Mouse (Mus musculus): ENCODE measurements at regions not wholly inside any gene's neighbourhood (a gene's known extent, or its start where the extent isn't known, plus 50 kb on each side); places are given as distances from the start of the nearest gene placed in this dataset.

- H3K9me3 ChIP-seq (replicated peaks): no peaks in the 10 kb centered on the region
- no peak overlapping the region for H3K4me3 ChIP-seq (replicated peaks)
- H3K27me3 ChIP-seq: no peaks in the 10 kb centered on the region
- H3K27ac ChIP-seq (replicated peaks): no peak overlapping the region
- no peaks in the 10 kb centered on the region for H3K4me1 ChIP-seq
- no peak overlapping the region for H3K4me2 ChIP-seq (replicated peaks)
- ATAC-seq (ENCODE audit: insufficient number of reproducible peaks, low FRiP score, low TSS enrichment, low read depth): no peak
- no peaks in the 10 kb centered on the region for H3K36me3 ChIP-seq
- no peak overlapping the region for H3K9ac ChIP-seq
- WGBS: 73% methylated on average over 3 of the region's 3 CpGs
Measured at GRCm38 (mm10) chr2:115070666-115071065, 415.9 kb upstream of the Dph6 start.

DNA sequence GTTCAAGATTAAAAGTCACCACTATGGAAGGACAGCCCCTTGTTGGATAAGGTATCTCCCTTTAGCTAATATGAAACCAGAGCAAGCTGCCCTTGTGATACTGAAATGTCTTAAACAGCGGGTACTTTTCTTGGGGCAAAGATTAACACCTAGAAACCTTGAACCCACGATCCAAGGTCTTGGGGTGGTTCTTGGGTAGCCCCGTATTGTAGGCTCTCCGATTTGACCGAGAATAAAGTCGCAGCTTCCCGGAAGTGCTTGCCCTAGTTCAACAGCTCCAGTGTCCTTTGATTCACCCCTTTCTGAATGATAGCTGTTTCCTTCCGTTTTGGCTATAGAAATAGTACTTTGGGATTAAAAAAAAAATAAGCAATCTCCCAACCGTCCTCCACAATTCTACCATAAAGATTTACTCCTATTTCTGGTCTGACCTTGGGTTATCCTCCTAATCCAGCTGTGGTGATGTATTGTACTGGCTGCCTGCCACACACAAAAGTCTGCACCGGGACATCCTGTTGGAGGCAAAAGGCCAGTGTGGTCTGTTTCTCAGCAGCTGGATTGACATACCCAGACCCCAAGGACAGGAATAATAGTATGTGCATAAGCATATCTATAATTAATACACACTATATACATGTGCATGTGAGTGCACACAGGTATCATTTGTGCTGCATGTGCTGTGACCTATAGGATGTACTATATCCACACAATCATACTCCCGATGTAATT is 427.0 kb upstream of the Dph6 start:
- Histone ChIP-seq H3K4me1 (no peaks in the 10 kb centered on the region), H3K4me3 (replicated peaks) (no peak overlapping the region), H3K27me3 (no peaks in the 10 kb centered on the region), H3K36me3 (no peaks in the 10 kb centered on the region), H3K9me3 (replicated peaks) (no peaks in the 10 kb centered on the region), H3K9ac (no peak overlapping the region), H3K27ac (replicated peaks) (no peak overlapping the region), H3K4me2 (replicated peaks) (no peak overlapping the region)
- 78% methylated on average over 11 of the region's 11 CpGs for WGBS
- no peak for ATAC-seq (ENCODE audit: insufficient number of reproducible peaks, low FRiP score, low TSS enrichment, low read depth)

DNA sequence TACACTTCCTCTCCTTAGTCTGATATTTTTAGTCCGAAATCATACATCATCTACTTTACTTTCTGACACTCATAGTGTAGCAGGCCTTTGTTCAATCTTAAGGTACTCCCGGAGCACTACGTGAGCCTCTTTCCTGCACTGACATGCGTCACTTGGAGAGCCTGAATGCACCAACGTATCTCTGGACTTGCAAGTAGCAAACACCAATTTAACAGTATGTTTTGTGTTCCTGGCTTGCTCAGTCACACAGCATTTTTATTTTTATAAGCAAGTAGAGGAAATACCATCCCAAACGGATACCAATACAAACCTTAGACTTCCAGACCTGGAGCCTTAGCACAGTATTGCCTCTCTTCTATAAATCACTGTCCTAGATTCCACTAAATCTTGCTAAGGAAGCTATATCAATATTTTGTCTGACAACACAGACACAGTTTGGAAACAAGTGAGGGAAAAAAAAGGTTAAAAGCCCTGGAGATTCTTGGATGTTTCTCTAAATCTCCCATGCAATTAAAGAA is 427.6 kb upstream of the Dph6 start:
- 74% methylated on average over 6 of the region's 6 CpGs for WGBS
- no peak overlapping the region for H3K4me2 ChIP-seq (replicated peaks)
- H3K36me3 ChIP-seq: no peaks in the 10 kb centered on the region
- H3K9ac ChIP-seq: no peak overlapping the region
- H3K4me3 ChIP-seq (replicated peaks): no peak overlapping the region
- H3K27me3 ChIP-seq: no peaks in the 10 kb centered on the region
- H3K9me3 ChIP-seq (replicated peaks): no peaks in the 10 kb centered on the region
- H3K4me1 ChIP-seq: no peaks in the 10 kb centered on the region
- ATAC-seq (ENCODE audit: insufficient number of reproducible peaks, low FRiP score, low TSS enrichment, low read depth): no peak
- H3K27ac ChIP-seq (replicated peaks): no peak overlapping the region

DNA sequence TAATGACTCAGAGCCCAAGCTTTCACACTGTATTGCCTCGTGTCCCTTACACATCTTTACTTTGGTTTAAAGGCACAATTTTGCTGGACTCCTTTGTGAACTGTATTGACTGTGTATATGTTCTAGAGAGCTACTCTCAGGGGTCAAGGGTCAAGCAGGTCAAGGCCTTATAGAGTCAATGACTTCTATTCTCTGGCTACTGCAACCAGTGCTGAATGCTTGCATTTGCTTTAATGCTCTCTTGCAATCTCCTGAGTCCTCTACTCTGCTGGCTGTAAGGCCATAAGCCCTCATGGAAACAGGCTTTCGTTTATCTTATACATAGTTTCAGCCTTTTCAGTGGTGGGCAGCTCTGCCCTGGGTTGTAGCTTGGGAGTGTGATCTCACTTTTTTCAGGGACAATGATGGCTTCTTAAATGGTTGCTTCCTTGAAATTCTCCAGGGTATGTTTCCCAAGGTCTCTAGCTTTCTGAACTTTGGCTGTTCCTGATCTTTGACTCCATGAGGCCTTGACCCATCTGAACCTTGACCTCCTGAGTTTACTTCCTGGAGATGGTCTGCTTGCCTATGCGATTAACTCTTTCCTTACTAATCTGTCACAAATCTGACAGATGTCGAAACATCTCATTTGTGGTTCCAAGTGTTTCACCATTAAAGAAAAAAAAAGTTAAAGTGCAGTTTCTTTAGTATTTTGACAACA is 433.8 kb upstream of the Dph6 start:
- Histone ChIP-seq H3K4me2 (replicated peaks) (no peak overlapping the region), H3K9me3 (replicated peaks) (no peaks in the 10 kb centered on the region), H3K27me3 (no peaks in the 10 kb centered on the region), H3K27ac (replicated peaks) (no peak overlapping the region), H3K9ac (no peak overlapping the region), H3K4me1 (no peaks in the 10 kb centered on the region), H3K36me3 (no peaks in the 10 kb centered on the region), H3K4me3 (replicated peaks) (no peak overlapping the region)
- 48% methylated on average over 4 of the region's 4 CpGs for WGBS
- no peak for ATAC-seq (ENCODE audit: insufficient number of reproducible peaks, low FRiP score, low TSS enrichment, low read depth)

DNA sequence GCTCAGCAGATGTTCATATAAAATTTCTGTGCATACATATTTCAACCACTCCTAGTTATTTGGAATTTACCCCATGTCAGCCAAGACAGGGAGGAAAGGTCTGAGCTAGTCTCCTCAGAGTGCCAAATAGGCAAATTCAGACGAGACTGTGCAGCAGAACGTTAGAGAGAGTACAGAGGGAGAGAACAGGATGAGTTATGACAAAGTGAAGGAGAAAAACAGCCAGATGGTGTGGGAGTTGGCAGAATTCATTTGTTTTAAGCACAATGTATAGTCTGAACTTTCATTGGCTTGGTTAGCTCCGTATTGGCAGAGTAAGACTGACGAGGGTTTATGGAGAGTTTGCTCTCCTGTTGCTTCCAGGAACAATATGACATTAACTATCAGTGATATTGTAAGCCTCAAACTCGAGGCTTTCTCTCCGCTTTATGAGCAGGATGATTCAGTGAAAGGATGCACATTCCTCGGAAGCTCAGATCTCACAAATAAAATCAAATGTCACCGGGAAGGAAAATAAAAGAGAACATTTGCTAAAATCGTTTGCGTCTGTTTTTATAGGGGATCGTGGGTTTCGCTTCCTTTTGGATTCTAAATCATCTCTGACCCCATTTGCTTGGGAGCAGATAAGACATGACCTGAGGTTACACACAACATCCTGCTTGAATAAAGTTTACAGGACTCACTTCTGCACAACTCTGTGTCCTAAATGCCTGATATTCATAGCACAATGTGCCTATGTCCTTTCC is 435.8 kb upstream of the Dph6 start:
- Histone ChIP-seq H3K27me3 (no peaks in the 10 kb centered on the region), H3K9ac (no peak overlapping the region), H3K9me3 (replicated peaks) (no peaks in the 10 kb centered on the region), H3K4me1 (no peaks in the 10 kb centered on the region), H3K27ac (replicated peaks) (no peak overlapping the region), H3K4me2 (replicated peaks) (no peak overlapping the region), H3K36me3 (no peaks in the 10 kb centered on the region), H3K4me3 (replicated peaks) (no peak overlapping the region)
- no peak for ATAC-seq (ENCODE audit: insufficient number of reproducible peaks, low FRiP score, low TSS enrichment, low read depth)
- 30% methylated on average over 12 of the region's 12 CpGs for WGBS

DNA sequence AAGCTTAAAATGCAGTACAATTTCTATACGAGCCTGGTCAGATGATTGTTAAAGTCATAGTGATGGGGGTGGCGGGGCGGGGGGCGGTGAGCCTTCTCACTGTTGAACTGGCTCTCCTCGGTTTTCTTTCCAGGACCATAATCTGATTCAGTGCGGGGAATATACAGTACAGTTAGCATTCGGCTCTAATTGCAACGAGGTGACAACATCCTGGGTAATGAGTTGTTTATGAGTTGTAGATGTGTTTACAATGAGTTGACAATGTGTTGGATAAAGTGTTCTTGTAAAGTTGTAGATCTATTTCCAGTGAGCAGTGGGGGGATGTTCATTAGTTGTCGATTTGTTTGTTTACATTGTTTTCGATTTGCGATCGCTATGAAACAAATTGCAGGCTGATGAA is 440.6 kb upstream of the Dph6 start:
- Histone ChIP-seq H3K36me3 (no peaks in the 10 kb centered on the region), H3K4me1 (no peaks in the 10 kb centered on the region), H3K4me2 (replicated peaks) (no peak overlapping the region), H3K9ac (no peak overlapping the region), H3K4me3 (replicated peaks) (no peak overlapping the region), H3K9me3 (replicated peaks) (no peaks in the 10 kb centered on the region), H3K27ac (replicated peaks) (no peak overlapping the region), H3K27me3 (no peaks in the 10 kb centered on the region)
- no peak for ATAC-seq (ENCODE audit: insufficient number of reproducible peaks, low FRiP score, low TSS enrichment, low read depth)
- 84% methylated on average over 12 of the region's 12 CpGs for WGBS

DNA sequence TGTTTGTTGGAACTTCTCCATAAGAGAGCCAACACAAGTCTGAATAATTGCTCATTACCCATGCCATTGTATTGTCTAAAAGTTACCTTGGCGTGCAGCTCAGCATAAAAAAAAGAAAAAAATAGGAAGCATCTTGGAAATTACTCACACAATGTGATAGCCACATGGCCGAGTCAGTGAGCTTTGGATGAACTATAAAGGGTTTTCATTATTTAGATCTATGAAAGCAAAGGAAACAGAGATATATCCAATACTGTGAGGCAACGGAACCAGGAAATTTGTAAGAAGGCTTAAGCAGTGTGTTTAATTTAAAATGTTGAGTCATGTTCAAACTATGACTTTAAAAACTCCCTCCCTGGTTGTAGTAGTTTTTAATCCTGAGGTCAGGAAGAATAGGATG is 446.7 kb upstream of the Dph6 start:
- WGBS: 69% methylated on average over 3 of the region's 3 CpGs
- H3K9ac ChIP-seq: no peak overlapping the region
- H3K4me3 ChIP-seq (replicated peaks): no peak overlapping the region
- no peaks in the 10 kb centered on the region for H3K36me3 ChIP-seq
- no peak overlapping the region for H3K27ac ChIP-seq (replicated peaks)
- no peaks in the 10 kb centered on the region for H3K9me3 ChIP-seq (replicated peaks)
- no peak for ATAC-seq (ENCODE audit: insufficient number of reproducible peaks, low FRiP score, low TSS enrichment, low read depth)
- no peaks in the 10 kb centered on the region for H3K27me3 ChIP-seq
- H3K4me1 ChIP-seq: no peaks in the 10 kb centered on the region
- H3K4me2 ChIP-seq (replicated peaks): no peak overlapping the region

DNA sequence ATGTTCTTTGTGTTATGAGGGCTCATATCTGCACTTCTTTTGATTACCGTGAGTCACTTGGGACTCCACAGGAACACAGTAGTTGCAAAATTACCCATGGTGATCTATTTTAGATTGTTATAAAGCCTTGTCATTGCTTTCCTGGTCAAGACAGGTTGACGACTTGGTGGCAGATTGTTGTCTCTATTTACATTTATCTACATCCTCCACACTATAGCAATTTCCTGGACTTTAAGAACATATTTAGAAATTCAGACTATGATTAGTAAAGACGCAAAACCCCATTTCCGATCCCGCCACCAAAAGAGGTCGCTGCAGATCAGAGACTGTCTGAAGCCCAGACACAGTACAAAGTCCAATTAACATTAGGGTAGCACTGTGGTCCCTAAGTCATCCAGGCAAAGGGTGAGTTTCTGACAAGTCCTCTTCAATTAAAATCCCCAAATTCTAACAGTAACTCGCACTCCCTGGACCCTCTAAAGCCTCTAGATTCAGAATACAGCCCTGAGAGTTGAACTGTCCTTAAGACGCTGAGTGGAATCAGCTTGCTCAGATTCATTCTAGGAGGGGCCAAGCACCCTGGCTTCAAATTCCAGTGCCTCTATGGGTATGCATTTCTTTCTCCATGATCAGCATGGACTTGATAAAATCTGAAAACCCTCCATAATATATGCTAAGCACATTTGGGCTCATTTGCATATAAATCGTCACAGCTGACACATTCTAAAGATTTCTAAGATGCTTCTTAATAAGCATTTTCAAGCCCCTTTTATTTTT is 461.9 kb upstream of the BC052040 start:
- Histone ChIP-seq H3K4me3 (replicated peaks) (no peak overlapping the region), H3K27me3 (no peaks in the 10 kb centered on the region), H3K4me2 (replicated peaks) (no peak overlapping the region), H3K4me1 (no peaks in the 10 kb centered on the region), H3K36me3 (no peaks in the 10 kb centered on the region), H3K27ac (replicated peaks) (no peak overlapping the region), H3K9me3 (replicated peaks) (no peaks in the 10 kb centered on the region), H3K9ac (no peak overlapping the region)
- ATAC-seq (ENCODE audit: insufficient number of reproducible peaks, low FRiP score, low TSS enrichment, low read depth): no peak
- WGBS: 77% methylated on average over 9 of the region's 9 CpGs

GRCm38 (mm10) chr2:115120206-115120503 is 461.4 kb upstream of the BC052040 start:
- no peaks in the 10 kb centered on the region for H3K36me3 ChIP-seq
- H3K9me3 ChIP-seq (replicated peaks): no peaks in the 10 kb centered on the region
- no peaks in the 10 kb centered on the region for H3K27me3 ChIP-seq
- H3K4me2 ChIP-seq (replicated peaks): no peak overlapping the region
- 53% methylated on average over 3 of the region's 3 CpGs for WGBS
- no peak overlapping the region for H3K9ac ChIP-seq
- H3K4me1 ChIP-seq: no peaks in the 10 kb centered on the region
- ATAC-seq (ENCODE audit: insufficient number of reproducible peaks, low FRiP score, low TSS enrichment, low read depth): no peak
- H3K4me3 ChIP-seq (replicated peaks): no peak overlapping the region
- H3K27ac ChIP-seq (replicated peaks): no peak overlapping the region

GRCm38 (mm10) chr2:115126625-115127369 is 454.7 kb upstream of the BC052040 start:
- no peak overlapping the region for H3K4me3 ChIP-seq (replicated peaks)
- no peaks in the 10 kb centered on the region for H3K36me3 ChIP-seq
- no peaks in the 10 kb centered on the region for H3K4me1 ChIP-seq
- no peaks in the 10 kb centered on the region for H3K27me3 ChIP-seq
- H3K27ac ChIP-seq (replicated peaks): no peak overlapping the region
- H3K9me3 ChIP-seq (replicated peaks): no peaks in the 10 kb centered on the region
- 64% methylated on average over 6 of the region's 6 CpGs for WGBS
- no peak overlapping the region for H3K4me2 ChIP-seq (replicated peaks)
- no peak for ATAC-seq (ENCODE audit: insufficient number of reproducible peaks, low FRiP score, low TSS enrichment, low read depth)
- no peak overlapping the region for H3K9ac ChIP-seq
